Mouse (Mus musculus) limb, embryonic 13.5 days (tissue): Measurements from ENCODE around the gene Cux2. TPM values are rescaled to one million over a fixed set of nuclear protein-coding genes. Genes with fewer than 3 reads are reported as not detected.

Experiments
- ATAC-seq: fragments of 200-750 bp; cut with Nextera tagmentation; 2 replicates; pipeline ENCODE4 v1.8.0; 2017; ENCODE audit warnings: low read depth, moderate number of reproducible peaks, moderate TSS enrichment; ENCODE audit not compliant: low FRiP score
- H3K27ac ChIP-seq: fragments of 300-500 bp; sonication (generic); 2 replicates; pipeline ENCODE4 v1.5.1; 2015; ENCODE audit warnings: inconsistent platforms, mild to moderate bottlenecking, moderate library complexity
- H3K27me3 ChIP-seq: fragments of 300-500 bp; sonication (generic); 2 replicates; pipeline ENCODE4 v1.6.1; 2015; ENCODE audit warnings: mild to moderate bottlenecking, inconsistent platforms
- H3K36me3 ChIP-seq: fragments of 300-500 bp; sonication (generic); 2 replicates; pipeline ENCODE4 v1.6.1; 2015; ENCODE audit warnings: inconsistent platforms, mild to moderate bottlenecking, moderate library complexity
- H3K4me1 ChIP-seq: fragments of 300-500 bp; sonication (generic); 2 replicates; pipeline ENCODE4 v1.6.1; 2015; ENCODE audit warnings: inconsistent platforms
- H3K4me2 ChIP-seq: fragments of 300-500 bp; sonication (generic); replicated peaks from 2 replicates; pipeline ENCODE4 v1.6.1; 2015; ENCODE audit warnings: inconsistent platforms, mild to moderate bottlenecking, moderate library complexity
- H3K4me3 ChIP-seq: fragments of 300-500 bp; sonication (generic); 2 replicates; pipeline ENCODE4 v1.5.1; 2015; ENCODE audit warnings: moderate library complexity, mild to moderate bottlenecking, inconsistent platforms
- H3K9ac ChIP-seq: fragments of 300-500 bp; sonication (generic); 2 replicates; pipeline ENCODE4 v1.6.1; 2015; ENCODE audit warnings: mild to moderate bottlenecking, inconsistent platforms
- H3K9me3 ChIP-seq: fragments of 300-500 bp; sonication (generic); 2 replicates; pipeline ENCODE4 v1.6.1; 2016; ENCODE audit warnings: inconsistent platforms
- WGBS: fragments of 180-500 bp; shearing (Covaris S2); methylation state at CpG from one replicate; pipeline ENCODE4 v1.1.7; 2015; 5-methylcytosine and 5-hydroxymethylcytosine counted together
- polyA plus RNA-seq: library from polyadenylated mRNA; unstranded; fragments of >200 nt; fragmentation: Nextera tagmentation; extraction: Ambion mirVana; gene quantifications from 2 replicates; pipeline ENCODE4 v1.2.1, GENCODE M21; 2015

Gene Cux2
- polyA plus RNA-seq, 1 experiment from 2014 or later, result 4.1 TPM

DNA sequence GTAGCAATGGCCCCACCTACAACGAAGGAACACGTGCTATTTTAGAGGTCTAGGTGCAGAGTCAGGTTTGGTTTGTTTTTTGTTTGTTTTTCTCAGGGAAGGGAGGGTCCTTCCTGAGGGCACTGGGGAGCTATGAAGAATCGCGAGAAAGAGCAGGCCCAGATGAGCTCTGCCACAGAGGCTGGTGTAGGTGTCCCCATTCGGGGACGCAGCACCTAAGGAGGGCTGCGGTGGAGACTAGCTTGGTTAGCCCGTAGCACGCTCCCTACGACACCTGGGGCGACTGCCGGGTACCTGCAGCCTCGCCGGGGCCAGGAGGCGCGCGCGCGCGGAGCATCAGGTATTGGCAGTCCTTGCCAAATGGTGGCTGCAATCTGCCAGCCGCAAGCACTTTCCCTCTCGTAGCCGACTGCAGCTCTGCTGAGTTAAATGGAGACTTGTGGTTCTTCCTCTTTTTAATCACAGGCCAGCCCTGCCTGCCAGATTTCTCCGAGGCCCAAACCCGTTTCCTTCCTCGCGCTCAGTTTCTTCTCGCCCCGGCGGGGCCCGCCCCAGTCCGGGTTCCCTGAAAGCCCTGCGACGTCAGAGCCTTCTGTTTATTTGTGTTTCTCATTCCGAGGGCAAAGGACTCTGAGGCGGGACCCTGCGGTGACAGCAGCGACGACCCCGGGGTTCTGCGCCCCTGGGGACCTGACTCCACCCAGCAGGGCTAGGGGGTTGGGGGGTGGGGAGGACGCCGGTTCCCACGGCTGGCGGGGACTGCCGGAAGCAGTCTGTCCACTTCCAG, 211.4 kb downstream of the Cux2 start:
- under 1% methylated on average over 46 of the region's 46 CpGs for WGBS
- H3K27ac ChIP-seq, result no peak overlapping the region

GRCm38 (mm10) chr5:121837441-121838340, 212.2 kb downstream of the Cux2 start, which contains the start of gene Sh2b3:
Gene Sh2b3, minus strand, starts transcription at chr5:121837646.
- peak within 1 kb of the TSS; percentile 91 for H3K4me2 ChIP-seq
- peak within 1 kb of the TSS; percentile 39; the same call in 1 of the 2 replicates for H3K27ac ChIP-seq
- ATAC-seq, result peak; percentile 7; the same call in 1 of the 2 replicates
- H3K27me3 ChIP-seq, result peaks cover 42% of the 10 kb centered on the region
- WGBS, result 2% methylated on average over 35 of the region's 35 CpGs
- H3K36me3 ChIP-seq, result no peaks in the 10 kb centered on the region
- peaks cover 56% of the 10 kb centered on the region for H3K4me1 ChIP-seq
- H3K9ac ChIP-seq, result peak within 1 kb of the TSS; percentile 81
- peak within 1 kb of the TSS; percentile 78 for H3K4me3 ChIP-seq
- H3K9me3 ChIP-seq, result no peaks in the 10 kb centered on the region

More for the DNA sequence above, 211.4 kb downstream of the Cux2 start:
- no peak for ATAC-seq
- Histone ChIP-seq H3K27me3 (peaks cover 48% of the 10 kb centered on the region), H3K4me3 (peak overlapping the region; percentile 78), H3K9me3 (no peaks in the 10 kb centered on the region), H3K9ac (peak overlapping the region; percentile 65), H3K4me2 (peak overlapping the region; percentile 91), H3K4me1 (peaks cover 54% of the 10 kb centered on the region), H3K36me3 (no peaks in the 10 kb centered on the region)

DNA sequence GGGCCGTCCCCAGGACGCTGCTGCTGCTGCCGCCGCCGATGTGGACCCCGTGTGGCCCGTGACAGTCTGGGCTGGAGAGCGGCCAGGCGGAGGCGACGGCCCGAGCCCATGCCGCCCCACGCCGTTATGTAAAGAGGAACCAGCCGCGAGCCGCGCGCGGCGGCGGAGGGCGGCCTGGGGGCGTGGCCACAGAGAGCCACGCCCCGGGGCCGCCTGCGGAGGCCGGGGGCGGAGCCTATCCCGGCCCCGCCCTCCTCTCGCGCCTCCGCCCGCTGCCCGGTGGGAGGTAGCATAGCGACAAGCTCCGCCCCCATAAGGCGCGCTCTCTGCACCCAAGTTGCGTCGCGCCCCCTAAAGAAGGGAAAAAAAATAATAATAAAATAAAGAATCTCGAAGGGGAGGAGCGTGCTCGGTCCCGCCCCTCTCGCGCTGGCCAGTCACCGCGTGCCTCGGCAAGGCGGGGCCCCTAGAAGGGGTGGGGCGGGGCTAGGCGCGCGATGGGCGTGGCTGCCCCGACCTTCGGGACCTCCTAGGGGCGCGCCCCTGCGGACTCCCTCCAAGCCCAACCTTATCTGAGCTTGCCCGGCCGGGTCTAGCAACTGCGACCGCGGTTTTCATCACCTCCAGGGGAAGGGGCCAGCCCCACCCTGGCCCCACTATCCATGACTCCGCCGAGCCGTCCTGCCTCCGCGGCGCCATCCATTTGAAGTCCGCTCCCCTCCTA, 213.0 kb downstream of the Cux2 start:
- Histone ChIP-seq H3K4me2 (peak overlapping the region; percentile 91), H3K9ac (peak overlapping the region; percentile 81), H3K4me1 (peaks cover 53% of the 10 kb centered on the region), H3K27ac (peak overlapping the region; percentile 39; the same call in 1 of the 2 replicates), H3K9me3 (no peaks in the 10 kb centered on the region), H3K4me3 (peak overlapping the region; percentile 78), H3K36me3 (no peaks in the 10 kb centered on the region), H3K27me3 (peaks cover 34% of the 10 kb centered on the region)
- ATAC-seq, result peak; percentile 81
- WGBS, result under 1% methylated on average over 51 of the region's 77 CpGs

DNA sequence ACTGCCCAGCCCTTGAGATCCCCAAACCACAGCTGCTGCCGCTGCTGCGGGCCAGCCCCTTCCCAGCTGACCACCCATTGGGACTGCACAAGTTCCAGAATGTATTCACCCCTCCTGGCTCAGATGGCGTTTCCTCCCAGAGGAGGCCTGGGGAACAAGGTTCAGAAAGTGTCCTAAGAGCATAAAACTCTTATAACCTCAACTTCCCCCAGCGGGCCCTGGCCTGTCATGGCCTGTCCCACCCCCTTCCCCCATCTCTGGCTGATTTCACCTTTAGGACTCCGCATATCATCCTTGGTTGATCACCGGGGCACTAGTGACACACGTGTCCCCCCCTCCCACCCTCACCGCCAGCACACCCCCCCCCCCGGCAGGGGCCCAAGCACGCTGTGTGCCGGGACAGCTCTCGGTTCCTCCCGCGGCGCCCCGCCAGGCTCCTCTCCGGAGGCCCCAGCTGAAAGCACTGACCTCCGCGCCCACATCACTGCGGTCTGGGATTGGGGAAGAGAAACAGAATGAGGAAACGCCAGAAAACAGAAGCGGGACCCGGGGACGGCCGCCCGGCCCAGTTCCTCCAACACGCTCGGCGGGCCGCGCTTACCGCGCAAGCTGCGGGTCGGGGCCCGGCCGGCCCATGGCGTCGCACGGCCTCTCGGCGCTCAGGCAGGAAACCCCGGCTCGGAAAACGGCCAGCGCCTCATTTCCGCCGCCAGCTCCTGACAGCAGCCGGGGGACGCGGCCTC, 213.8 kb downstream of the Cux2 start:
- no peak; the same call in 1 of the 2 replicates for ATAC-seq
- H3K27me3 ChIP-seq, result peaks cover 32% of the 10 kb centered on the region
- under 1% methylated on average over 50 of the region's 51 CpGs for WGBS

GRCm38 (mm10) chr5:121834991-121835747, 214.7 kb downstream of the Cux2 start:
- no peaks in the 10 kb centered on the region for H3K36me3 ChIP-seq
- H3K4me2 ChIP-seq, result peak overlapping the region; percentile 91
- peak overlapping the region; percentile 78 for H3K4me3 ChIP-seq
- 16% methylated on average over 12 of the region's 12 CpGs for WGBS
- no peaks in the 10 kb centered on the region for H3K9me3 ChIP-seq
- H3K4me1 ChIP-seq, result peaks cover 53% of the 10 kb centered on the region
- ATAC-seq, result no peak
- H3K27me3 ChIP-seq, result peaks cover 39% of the 10 kb centered on the region
- peak overlapping the region; percentile 81 for H3K9ac ChIP-seq
- no peak overlapping the region for H3K27ac ChIP-seq

More for the DNA sequence above, 213.8 kb downstream of the Cux2 start:
- peak overlapping the region; percentile 39; the same call in 1 of the 2 replicates for H3K27ac ChIP-seq
- H3K4me3 ChIP-seq, result peak overlapping the region; percentile 78
- peaks cover 53% of the 10 kb centered on the region for H3K4me1 ChIP-seq
- H3K36me3 ChIP-seq, result no peaks in the 10 kb centered on the region
- H3K9me3 ChIP-seq, result no peaks in the 10 kb centered on the region
- H3K9ac ChIP-seq, result peak overlapping the region; percentile 81
- H3K4me2 ChIP-seq, result peak overlapping the region; percentile 91

- 66% methylated on average over 7 of the region's 7 CpGs for WGBS
- Histone ChIP-seq H3K9ac (peak overlapping the region; percentile 31; the same call in 1 of the 2 replicates), H3K4me1 (peaks cover 55% of the 10 kb centered on the region), H3K9me3 (no peaks in the 10 kb centered on the region), H3K27me3 (peaks cover 44% of the 10 kb centered on the region), H3K4me3 (no peak overlapping the region), H3K27ac (no peak overlapping the region), H3K4me2 (peak overlapping the region; percentile 91), H3K36me3 (no peaks in the 10 kb centered on the region)
- no peak for ATAC-seq
Observed at GRCm38 (mm10) chr5:121834241-121834606, 215.7 kb downstream of the Cux2 start.

DNA sequence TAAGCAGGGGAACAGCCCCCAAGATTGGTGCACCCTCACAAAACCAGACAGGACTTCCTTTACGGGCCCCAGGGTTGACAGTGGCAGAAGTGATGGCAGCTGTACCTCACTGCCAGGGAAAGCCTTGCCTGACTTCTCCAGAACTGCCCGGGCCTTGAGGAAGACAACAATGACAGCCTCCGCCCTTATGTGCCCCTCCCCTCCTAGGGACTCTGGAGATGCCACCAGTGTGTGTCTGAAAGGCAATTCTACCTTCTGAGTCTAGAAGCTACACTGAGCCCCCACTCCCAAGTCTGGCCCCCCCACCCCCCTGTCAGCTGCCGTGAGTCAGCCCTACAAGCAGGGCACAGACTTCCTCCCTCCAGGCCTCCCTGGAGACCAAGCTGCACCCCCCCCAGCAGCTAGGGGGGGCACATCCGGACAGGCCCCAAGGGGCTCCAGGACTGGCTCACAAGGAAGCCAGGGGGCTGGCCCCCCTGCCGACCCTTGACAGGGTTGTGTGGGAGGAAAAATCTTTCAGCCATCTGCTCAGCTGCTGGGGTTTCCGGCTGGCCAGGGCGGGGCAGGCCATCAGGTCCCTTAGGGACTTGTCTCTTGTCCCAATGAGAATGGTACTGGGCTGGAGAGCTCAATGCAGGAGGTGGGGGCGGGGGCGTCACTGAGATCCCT, 216.2 kb downstream of the Cux2 start:
- peak overlapping the region; percentile 31; the same call in 1 of the 2 replicates for H3K9ac ChIP-seq

GRCm38 (mm10) chr5:121833159-121833558, 216.7 kb downstream of the Cux2 start:
- H3K36me3 ChIP-seq, result peaks cover 3% of the 10 kb centered on the region; the same call in 1 of the 2 replicates
- no peak overlapping the region for H3K4me3 ChIP-seq
- peaks cover 57% of the 10 kb centered on the region for H3K4me1 ChIP-seq
- no peak for ATAC-seq
- peaks cover 46% of the 10 kb centered on the region for H3K27me3 ChIP-seq
- no peak overlapping the region for H3K27ac ChIP-seq
- 95% methylated on average over 2 of the region's 2 CpGs for WGBS
- H3K9ac ChIP-seq, result no peak overlapping the region
- H3K4me2 ChIP-seq, result peak overlapping the region; percentile 91; the same call in 1 of the 2 replicates
- no peaks in the 10 kb centered on the region for H3K9me3 ChIP-seq

More for the DNA sequence above, 216.2 kb downstream of the Cux2 start:
- Histone ChIP-seq H3K27ac (no peak overlapping the region), H3K4me3 (no peak overlapping the region), H3K9me3 (no peaks in the 10 kb centered on the region), H3K27me3 (peaks cover 45% of the 10 kb centered on the region), H3K36me3 (no peaks in the 10 kb centered on the region), H3K4me1 (peaks cover 57% of the 10 kb centered on the region), H3K4me2 (peak overlapping the region; percentile 91)
- 38% methylated on average over 10 of the region's 10 CpGs for WGBS
- ATAC-seq, result no peak

DNA sequence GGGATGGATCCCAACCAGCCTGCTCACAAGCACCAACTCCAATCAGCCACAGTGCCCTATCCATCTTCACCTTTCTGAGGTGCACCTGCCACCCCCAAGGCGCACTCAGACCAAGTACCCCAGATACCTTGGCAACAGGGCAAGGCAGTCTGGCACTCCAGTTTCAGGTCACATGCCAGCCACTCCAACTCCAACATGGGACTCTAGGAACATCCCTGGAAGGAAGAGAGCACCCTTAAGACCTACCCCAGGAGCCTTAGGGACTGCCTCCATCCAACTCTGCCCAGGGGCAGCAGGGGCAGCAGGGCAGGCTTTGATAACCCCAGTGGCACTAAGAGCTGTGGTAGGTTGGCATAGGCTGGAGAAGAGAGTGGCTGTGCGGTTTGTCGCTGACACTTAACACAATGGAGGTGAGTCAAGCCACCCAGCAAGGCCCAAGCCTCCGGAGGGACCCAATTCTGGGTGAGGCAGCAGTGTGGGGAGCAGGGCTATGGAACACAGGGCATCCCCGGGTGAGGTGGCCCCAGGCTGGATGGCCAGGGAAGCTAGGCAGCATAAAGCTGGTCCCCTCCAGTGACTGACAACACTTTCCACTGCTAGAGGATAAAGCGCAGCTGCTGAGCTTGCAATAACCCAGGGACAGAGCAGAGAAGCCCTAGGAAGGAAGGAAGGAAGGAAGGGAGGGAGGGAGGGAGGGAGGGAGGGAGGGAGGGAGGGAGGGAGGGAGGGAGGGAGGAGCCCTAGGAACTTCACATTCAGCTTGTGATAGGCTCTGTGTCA, 217.3 kb downstream of the Cux2 start:
- H3K4me1 ChIP-seq, result peaks cover 52% of the 10 kb centered on the region
- no peak overlapping the region for H3K27ac ChIP-seq
- peaks cover 9% of the 10 kb centered on the region for H3K36me3 ChIP-seq
- no peaks in the 10 kb centered on the region for H3K9me3 ChIP-seq
- ATAC-seq, result no peak
- no peak overlapping the region for H3K4me2 ChIP-seq
- peaks cover 46% of the 10 kb centered on the region for H3K27me3 ChIP-seq
- H3K9ac ChIP-seq, result no peak overlapping the region
- no peak overlapping the region for H3K4me3 ChIP-seq
- 94% methylated on average over 5 of the region's 6 CpGs for WGBS
